Mouse (Mus musculus) right cerebral cortex, adult 2 months (tissue): ENCODE data around the gene Tex52.

Experiments
- DNase-seq, 2 experiments: peaks; one replicate each; pipeline ENCODE4 v3.0.0; 2021 to 2022; ENCODE audit warnings: low spot score in 2 of 2

Tex52 gene

DNA sequence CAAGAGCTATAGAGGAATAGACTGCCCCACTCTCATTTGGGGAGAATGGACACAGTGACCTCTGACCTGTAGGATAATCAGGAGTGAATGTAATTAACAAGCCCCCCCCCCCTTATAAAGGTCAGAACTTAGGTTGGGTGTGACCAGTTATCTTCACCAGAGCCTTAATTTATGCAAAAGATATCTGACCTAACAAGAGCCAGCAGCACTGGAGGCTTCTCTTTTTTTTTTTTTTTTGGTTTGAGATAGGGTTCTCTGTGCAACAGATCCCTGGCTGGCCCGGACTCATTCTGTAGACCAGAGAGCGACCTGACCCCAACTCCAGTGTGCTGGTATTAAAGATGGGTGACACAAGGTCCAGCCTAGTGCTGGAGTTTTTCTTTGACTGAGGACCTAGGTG lies 54.0 kb downstream of the Tex52 start:
- DNase-seq = no peak

DNA sequence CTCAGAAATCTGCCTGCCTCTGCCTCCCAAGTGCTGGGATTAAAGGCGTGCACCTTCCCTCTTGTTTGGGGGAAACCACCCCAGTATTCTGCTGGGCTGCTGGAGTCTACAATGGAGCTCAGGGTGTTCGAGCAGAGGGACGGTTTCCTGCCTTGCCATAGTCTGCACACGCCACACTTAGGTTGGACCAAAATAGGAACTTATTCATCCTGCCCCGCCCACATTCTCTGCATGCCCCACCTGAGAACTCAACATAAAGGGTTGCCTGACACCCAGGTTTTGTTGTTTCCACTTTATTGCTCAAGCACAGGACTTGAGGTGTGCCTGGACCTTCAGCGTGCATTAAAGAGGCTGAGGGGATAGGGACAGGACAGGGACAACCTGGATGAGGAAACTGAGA lies 54.6 kb downstream of the Tex52 start:
- no peak for DNase-seq

GRCm38 (mm10) chr6:128432356-128432915 lies 57.2 kb downstream of the Tex52 start:
- no peak for DNase-seq

DNA sequence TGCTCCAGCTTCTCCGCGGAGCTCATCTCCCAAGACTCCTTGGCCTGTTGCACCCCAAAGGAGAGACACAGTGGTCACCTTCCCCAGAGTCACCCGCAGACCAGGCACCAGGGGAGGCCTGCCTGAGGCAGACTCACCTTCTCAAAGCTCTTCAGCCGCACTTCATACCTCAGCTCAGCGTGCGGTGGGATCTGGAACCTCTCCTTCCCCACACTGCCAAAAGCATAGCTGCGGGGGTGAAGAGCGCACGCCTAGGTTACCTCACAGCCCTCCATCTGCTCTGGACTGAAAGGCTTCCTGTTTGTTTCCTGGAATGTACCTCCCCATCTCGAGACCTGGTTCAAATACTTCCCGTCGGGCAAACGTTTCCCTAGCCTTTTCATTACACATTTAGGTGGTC lies 58.3 kb downstream of the Tex52 start:
- DNase-seq = no peak
